Mouse (Mus musculus): ENCODE results near the gene Mal.

DNA sequence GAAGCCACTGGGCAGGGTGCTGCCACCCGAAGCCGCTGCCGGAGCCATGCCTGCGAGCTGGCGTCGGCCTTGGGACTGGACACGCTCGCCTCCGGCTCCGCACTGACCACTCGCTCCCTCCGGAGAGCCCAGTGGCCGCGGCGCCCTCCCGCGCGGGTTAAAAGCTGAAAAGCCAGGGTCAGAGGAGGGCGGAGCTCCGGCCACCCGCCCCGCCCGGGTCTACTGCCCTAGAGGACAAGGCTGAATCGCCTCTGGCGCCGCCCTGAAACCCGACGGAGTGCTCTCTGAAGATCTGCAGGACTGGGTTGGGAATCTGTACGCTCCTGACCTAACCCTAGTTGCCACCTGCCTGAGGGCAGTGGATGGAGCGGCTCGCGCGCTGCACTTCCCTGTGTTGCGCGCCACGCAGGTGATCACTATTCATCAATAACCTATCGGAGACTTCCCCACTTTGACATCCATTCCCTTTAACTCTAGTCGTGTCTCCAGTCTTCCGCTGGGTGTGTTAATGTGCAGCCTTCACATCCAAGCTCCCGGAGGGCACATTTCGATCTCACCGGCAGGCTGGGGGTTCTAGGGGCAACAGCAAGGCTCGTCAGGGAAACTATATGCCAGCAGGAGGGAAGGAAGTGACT is at the start of gene Mal:
- TF ChIP-seq CTCF (conservative IDR thresholded peaks at IDR 0.05; ENCODE audit: low read length) (no peak), NANOG (IDR thresholded peaks at IDR 0.05; ENCODE audit: borderline replicate concordance, low read length) (no peak), POU5F1 (IDR thresholded peaks at IDR 0.05; ENCODE audit: borderline replicate concordance, low read length) (no peak)
